Mouse (Mus musculus) gastrocnemius, adult 2 months (tissue): ENCODE results near the gene Eps15l1. TPM values are rescaled to one million over a fixed set of nuclear protein-coding genes. Genes with fewer than 3 reads are reported as not detected.

Experiments
- DNase-seq: peaks from one replicate; pipeline ENCODE4 v3.0.0; 2022
- H3K27ac ChIP-seq: fragments of 200-600 bp; 2 replicates; pipeline ENCODE4 v1.8.1; 2022; ENCODE audit warnings: mild to moderate bottlenecking
- H3K4me3 ChIP-seq: fragments of 200-600 bp; 2 replicates; pipeline ENCODE4 v1.8.1; 2022; ENCODE audit warnings: mild to moderate bottlenecking, moderate library complexity
- CTCF ChIP-seq: fragments of 200-600 bp; IDR thresholded peaks from 2 replicates; pipeline ENCODE4 v1.8.1; 2022; ENCODE audit warnings: antibody characterized with exemption, mild to moderate bottlenecking, moderate library complexity
- intact Hi-C: fragments of 180-260 bp; cut with DNase I; formaldehyde crosslinking; loops from one replicate; pipeline ENCODE4 v1.15.1; 2025
- total RNA-seq, 2 experiments: library from RNA; stranded (reverse); gene quantifications; 2 replicates each; pipeline ENCODE4 v1.2.3; 2021

The Eps15l1 gene
- total RNA-seq, 2 experiments from 2014 or later = 25.5 to 27.5 TPM

DNA sequence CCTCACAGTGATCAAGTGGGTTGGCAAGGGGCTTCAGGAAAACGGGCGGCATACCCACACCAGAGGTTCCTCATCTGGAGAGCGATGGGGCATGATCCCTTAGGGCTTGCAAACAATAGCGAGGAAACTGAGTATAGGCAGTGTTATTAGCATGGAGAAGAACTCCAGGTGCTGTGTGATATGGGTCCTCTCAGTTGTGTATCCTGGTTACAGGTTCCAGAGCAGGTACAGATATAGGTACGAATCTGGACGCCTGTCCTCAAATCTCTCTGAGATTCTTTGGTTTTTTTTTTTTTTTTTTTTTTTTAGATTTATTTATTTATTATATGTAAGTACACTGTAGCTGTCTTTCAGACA, 22.7 kb upstream of the Eps15l1 start:
- TF ChIP-seq CTCF = no peak
- no peak for DNase-seq
- intact Hi-C loops = loop anchor here (2.0 kb wide), 1 partner anchor 27 kb away; no protein-coding TSS in a partner anchor
- H3K27ac ChIP-seq = peak overlapping the region; percentile 90
- H3K4me3 ChIP-seq = peak overlapping the region; percentile 76

DNA sequence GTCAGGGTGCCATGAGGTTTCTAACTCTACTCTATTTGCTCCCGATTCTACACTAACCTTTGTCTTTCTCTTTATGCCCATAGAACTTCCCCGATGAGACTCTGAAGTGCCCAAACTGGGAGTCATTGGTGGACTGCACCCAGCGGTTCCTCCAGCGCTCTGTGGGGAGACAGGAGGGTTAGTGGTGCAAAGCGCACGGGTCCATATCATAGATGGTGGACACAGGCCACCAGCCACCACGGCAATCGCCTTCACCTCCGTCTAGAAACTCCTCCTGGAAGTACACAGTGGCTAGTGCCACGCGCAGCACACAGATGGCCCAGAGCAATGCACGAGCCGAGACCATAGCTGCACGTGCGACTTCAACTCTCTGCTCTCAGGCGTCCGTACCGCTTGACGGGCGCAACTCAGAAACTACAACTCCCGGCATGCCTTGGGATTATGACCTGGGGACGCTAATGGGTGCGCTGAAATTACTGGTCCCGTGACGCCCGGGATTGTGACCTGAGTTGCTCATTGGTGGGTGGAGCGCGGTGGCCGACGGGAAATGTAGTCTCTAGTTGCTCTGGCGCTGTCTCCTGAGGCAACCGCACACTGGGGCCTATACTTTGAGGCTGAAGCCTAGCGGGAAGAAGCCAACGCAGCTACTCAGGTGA, 22.2 kb upstream of the Eps15l1 start, which contains the start of the genes Calr3 and 1700030K09Rik:
Gene Calr3 (minus strand): TSS at position 533 of the 656 bp plus-strand sequence.
Gene 1700030K09Rik (plus strand): TSS at position 543 of the 656 bp plus-strand sequence.
- TF ChIP-seq CTCF = no peak

DNA sequence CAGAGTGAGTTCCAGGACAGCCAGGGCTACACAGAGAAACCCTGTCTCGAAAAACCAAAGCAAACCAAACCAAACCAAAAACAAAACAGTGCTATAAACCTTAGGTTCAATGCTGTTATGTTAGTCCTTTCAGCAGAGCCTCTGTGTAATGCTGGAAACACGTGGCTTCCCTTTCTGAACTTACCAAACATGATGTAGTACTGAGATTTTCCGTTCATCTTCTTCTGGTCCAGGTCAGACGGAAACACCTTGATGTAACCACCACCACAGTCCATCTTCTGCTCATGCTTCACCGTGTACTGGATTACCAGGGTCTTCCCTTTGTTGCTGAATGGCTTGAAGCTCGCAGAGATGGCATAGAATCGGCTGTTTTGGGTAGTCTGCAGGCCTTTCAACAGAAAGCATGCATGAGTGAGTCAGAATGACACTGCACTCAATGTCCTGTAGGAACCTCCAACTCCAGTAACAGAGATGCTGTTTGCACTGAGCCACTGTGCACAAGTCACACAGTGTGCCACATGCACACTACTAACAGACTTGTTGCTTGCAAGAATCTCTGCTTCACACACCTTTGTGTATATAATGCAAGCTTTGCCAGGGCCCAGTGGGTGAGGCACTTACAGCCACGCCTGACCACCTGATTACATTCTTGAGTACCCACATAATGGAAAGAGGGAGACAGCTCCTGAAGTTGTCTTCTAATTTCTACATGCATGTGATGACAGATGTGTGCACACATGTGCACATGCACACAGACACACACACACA, 17.2 kb upstream of the Eps15l1 start:
- intact Hi-C loops = no loop called here
- TF ChIP-seq CTCF = no peak
- H3K4me3 ChIP-seq = no peak overlapping the region
- H3K27ac ChIP-seq = no peak overlapping the region
- DNase-seq = no peak

More for the DNA sequence above, 22.2 kb upstream of the Eps15l1 start, which contains the start of the genes Calr3 and 1700030K09Rik:
- intact Hi-C loops = no loop called here
- peak; percentile 99 for DNase-seq
- Histone ChIP-seq H3K27ac (peak within 1 kb of the TSS; percentile 90), H3K4me3 (peak within 1 kb of the TSS; percentile 76)

DNA sequence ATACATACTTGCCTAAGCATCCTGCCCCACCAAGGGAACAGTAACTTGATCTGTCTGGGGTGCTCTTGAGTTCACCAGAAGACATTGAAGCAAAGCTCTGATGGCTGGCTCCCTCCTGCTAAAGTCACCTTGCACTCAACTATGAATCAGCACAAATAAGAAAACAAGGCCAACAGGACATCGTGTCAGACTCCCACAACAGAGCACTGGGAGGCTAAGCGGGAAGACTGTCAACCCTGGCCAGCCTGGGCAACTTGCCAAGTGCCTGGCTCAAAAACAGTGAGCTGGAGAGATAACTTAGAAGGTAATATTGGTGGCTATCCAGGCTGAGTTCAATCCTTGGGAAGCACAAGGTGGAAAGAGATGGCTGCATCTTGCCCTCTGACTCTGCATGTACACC, 13.7 kb upstream of the Eps15l1 start:
- DNase-seq = peak; percentile 64
- intact Hi-C loops = no loop called here
- Histone ChIP-seq H3K4me3 (no peak overlapping the region), H3K27ac (no peak overlapping the region)
- no peak for TF ChIP-seq CTCF

DNA sequence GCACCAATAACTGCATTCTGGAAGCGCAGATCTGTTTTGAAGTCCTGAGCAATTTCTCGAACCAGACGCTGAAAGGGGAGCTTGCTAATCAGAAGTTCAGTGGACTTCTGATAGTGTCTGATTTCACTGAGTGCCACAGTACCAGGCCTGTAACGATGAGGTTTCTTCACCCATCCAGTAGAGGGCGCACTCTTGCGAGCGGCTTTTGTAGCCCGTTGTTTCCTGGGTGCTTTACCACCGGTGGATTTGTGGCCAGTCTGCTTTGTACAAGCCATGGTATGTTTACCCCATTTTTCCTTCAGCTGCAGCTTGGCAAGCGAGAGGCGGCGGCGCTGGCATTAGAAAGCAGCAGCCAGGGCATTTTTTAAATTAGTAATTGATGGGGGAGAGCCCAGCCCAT, 8.4 kb upstream of the Eps15l1 start:
- DNase-seq = peak; percentile 56

DNA sequence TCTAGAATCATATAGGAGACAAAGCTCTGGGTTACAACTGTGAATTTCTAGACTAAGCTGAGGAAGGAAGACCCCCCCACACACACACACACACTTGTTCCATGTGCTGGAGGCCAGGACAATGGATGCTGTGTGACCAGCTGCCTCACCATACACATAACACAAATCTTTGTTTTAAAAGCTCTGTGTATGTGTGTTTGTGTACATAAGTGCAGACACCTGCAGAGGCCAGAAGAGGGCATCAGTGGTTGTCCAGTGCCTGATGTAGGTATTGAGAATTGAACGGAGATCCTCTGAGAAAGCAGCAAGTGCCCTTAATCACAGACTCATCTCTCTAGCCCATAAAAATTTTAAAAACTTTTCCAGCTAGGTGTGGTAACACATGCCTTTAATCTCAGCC, 1.7 kb upstream of the Eps15l1 start:
- no peak overlapping the region; the same call in 1 of the 2 replicates for H3K27ac ChIP-seq
- peak; percentile 18 for DNase-seq
- H3K4me3 ChIP-seq = no peak overlapping the region
- intact Hi-C loops = loop anchor here (5.0 kb wide), 1 partner anchor 124 kb away; the partner anchor contains the start of gene Med26
- TF ChIP-seq CTCF = peak; percentile 47

More for the DNA sequence above, 8.4 kb upstream of the Eps15l1 start:
- no peak overlapping the region for H3K27ac ChIP-seq
- intact Hi-C loops = no loop called here
- peak; percentile 73 for TF ChIP-seq CTCF
- no peak overlapping the region for H3K4me3 ChIP-seq

DNA sequence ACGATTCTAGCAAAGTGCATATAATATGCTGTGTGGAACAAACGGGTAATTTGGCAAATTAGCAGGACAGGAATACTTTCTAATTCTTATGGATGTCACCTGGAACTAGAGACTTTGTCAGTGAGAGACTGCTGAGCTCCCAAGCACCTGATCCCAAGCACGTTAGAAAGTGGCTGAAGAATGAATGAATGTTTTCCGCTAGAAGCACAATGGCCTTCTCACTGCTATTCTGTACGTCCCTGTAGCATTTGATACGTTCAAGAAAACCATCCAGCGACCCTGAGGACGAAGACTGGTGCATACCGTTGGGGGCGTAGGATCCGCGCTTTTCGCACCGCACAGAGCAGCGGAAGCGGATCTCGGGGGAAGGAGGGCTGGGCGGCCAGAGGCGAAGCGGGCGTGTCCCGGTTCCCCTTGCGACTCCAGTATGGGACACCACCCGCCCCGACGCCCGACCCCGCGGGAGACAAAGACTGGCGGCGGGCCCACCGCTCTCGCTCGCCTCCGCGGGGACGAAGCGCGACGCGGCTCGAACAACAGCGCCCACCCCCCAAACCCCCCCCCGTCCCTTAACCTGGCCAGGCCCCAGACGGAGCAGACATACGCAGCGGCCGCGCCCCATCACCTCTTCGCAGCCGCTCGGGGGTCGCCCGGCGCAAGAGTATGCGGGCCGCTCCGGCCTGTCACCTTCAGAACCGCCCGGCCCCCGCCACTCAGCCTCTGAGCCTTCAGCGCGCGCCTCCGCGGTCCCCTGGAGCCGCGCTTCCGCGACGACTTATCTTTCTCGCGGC, 494 bp downstream of the Eps15l1 start:
- peak; percentile 73 for DNase-seq
- Histone ChIP-seq H3K4me3 (peak overlapping the region; percentile 98), H3K27ac (peak overlapping the region; percentile 98)
- TF ChIP-seq CTCF = no peak
- intact Hi-C loops = loop anchor here (5.0 kb wide), 1 partner anchor 127 kb away; the partner anchor contains the start of gene Med26

DNA sequence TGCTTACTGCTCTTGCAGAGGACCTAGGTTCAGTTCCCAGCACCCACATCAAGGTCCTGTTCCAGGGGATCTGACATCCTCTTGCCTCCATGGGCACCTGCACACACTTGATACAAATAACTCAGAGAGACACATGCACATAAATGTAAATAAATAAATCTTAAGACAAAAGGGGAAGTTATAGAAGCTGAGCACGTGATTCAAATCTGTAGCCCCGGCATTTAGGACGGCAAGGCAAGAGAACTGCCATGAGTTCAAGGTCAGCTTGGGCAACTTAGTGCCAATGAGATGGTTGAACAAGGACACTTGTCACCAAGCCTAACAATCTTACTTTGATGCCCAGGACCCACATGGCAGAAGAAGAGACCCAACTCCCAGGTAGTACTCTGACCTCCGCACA, 3.2 kb downstream of the Eps15l1 start:
- intact Hi-C loops = no loop called here
- no peak for TF ChIP-seq CTCF

DNA sequence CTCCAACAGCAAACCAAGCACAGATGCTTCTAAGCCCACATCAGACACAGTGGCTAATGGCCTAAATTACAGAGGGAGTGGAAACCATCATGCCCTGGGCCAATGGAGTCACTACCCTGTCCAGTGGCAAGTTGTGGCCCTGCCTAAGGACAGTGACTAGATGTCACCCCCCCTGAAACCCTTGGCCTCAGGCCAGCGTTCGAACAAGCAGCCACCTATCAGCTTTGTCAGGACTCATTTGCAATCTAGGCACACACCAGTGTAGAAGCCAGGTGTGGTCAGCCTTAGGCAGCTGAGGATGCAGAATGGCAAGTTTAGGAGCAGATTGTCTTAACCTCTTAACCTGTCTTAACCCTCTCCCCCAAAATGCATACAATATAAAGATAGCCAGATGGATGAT, 6.0 kb downstream of the Eps15l1 start:
- H3K27ac ChIP-seq = 0 out of 2 replicates have a peak overlapping the region, but pooled peaks have one; percentile 25
- intact Hi-C loops = no loop called here
- DNase-seq = no peak
- H3K4me3 ChIP-seq = no peak overlapping the region
- no peak for TF ChIP-seq CTCF

More for the DNA sequence above, 3.2 kb downstream of the Eps15l1 start:
- peak overlapping the region; percentile 67; the same call in 1 of the 2 replicates for H3K27ac ChIP-seq
- DNase-seq = peak; percentile 12
- H3K4me3 ChIP-seq = no peak overlapping the region

DNA sequence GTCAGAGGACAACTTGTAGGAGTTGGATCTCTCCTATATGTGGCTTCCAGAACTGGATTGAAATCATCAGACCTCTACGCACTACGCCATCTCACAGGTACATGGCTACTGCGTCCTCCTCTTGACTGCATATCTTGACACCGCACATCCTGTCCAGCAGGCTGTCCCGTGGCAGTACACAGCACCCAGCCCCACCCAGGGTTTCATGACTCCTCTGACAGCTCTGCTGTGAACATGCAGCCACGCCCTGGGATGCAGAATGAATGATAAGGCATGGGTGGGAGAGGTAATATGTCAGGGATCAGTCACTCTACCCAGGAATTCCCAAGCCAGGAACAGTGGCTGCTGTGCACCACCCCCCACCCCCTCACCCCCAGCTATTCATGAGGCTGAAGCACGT, 7.4 kb downstream of the Eps15l1 start:
- TF ChIP-seq CTCF = no peak
- intact Hi-C loops = no loop called here
- no peak for DNase-seq
- Histone ChIP-seq H3K27ac (no peak overlapping the region), H3K4me3 (no peak overlapping the region)

DNA sequence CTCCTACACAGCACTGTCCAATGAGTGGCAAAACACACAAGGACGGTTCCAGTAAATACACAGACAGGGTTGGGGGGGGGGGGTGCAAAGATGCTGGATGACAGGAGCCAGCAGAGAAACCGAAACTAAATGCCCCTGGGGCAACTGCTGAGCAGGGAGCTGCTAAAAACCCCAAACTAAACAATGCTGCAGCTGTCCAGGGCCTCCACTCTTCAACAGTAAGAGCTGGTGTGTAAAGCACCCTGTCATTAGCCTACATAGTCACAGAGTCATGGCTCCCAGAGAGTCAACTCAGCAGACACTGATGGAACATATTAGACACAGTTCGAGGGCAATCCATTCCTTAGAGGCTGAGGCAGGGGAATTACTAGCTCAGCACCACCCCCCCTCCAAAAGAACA, 11.8 kb downstream of the Eps15l1 start:
- peak overlapping the region; percentile 24; the same call in 1 of the 2 replicates for H3K27ac ChIP-seq
- no peak overlapping the region for H3K4me3 ChIP-seq
- DNase-seq = peak; percentile 4
- no peak for TF ChIP-seq CTCF
- intact Hi-C loops = no loop called here

DNA sequence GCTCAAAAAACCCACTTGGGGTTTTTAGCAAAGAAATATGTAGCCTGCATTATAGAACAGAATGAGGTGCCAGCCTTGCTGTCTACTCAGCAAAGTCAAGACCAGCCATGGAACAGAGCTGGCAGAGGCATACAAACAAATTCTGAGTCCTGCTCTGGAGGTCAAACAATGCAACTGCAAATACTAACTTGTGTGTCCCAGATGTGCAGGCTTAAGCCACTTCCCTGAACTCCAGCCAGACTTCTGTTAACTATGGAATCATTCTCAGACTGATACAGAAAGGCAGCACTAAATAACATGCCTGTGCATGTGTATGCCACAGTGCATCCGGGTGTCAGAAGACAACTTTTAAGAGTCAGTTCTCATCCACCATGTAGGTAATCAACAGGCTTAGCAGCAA, 13.4 kb downstream of the Eps15l1 start:
- intact Hi-C loops = no loop called here
- Histone ChIP-seq H3K4me3 (no peak overlapping the region), H3K27ac (peak overlapping the region; percentile 35; the same call in 1 of the 2 replicates)
- no peak for DNase-seq
- TF ChIP-seq CTCF = no peak

DNA sequence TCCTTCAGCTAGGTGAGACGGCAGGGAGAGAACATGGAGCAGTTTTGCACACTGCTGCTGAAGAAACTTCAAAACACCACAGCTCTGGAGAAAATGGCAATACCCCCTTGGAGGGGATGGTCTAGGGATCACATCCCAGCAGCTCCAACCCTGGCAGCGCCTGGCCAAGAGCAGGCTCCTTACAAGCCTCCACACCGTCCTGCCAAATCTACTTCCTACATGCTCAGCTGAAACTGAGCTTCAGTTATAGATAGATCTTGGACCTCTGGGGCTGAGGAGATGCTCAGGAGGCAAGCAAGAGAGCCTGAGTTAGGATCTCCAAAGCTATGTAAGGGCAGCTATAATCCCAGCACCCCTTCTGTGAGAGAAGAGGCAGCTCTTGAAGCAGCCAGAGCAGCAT, 18.3 kb downstream of the Eps15l1 start:
- peak; percentile 57 for DNase-seq
- intact Hi-C loops = no loop called here
- no peak for TF ChIP-seq CTCF
- H3K4me3 ChIP-seq = no peak overlapping the region
- peak overlapping the region; percentile 51 for H3K27ac ChIP-seq
